Mouse (Mus musculus): ENCODE data around the gene Capn10. TPM values are rescaled to one million over a fixed set of nuclear protein-coding genes. Genes with fewer than 3 reads are reported as not detected.
"Not testable (repeated sequence)": the region's sequence is repeated elsewhere in the genome, so short reads cannot be mapped to it uniquely, and the experiment has no call there.

Capn10 gene
- total RNA-seq, 1 experiment from 2014 or later, result 25.3 TPM

- no peak for DNase-seq
These were observed 14.4 kb upstream of the Capn10 start for GRCm38 (mm10) chr1:92919775-92920174.

- no peak for DNase-seq
These were observed 13.5 kb upstream of the Capn10 start for GRCm38 (mm10) chr1:92920474-92921200.

- no peak for DNase-seq
These were observed 12.7 kb upstream of the Capn10 start for GRCm38 (mm10) chr1:92921496-92921895.

GRCm38 (mm10) chr1:92930171-92930706, 3.9 kb upstream of the Capn10 start:
- DNase-seq, result no peak

GRCm38 (mm10) chr1:92933611-92934010, 565 bp upstream of the Capn10 start:
- no peak for DNase-seq

GRCm38 (mm10) chr1:92935054-92935962, 1.1 kb downstream of the Capn10 start:
- peak; percentile 71 for DNase-seq

- no peak for DNase-seq
These were observed 1.8 kb downstream of the Capn10 start for GRCm38 (mm10) chr1:92935977-92936376.

GRCm38 (mm10) chr1:92936467-92936866, 2.3 kb downstream of the Capn10 start:
- no peak for DNase-seq

- no peak for DNase-seq
These were observed 3.6 kb downstream of the Capn10 start for GRCm38 (mm10) chr1:92937797-92938196.

GRCm38 (mm10) chr1:92939746-92940145, 5.6 kb downstream of the Capn10 start:
- DNase-seq, result no peak

GRCm38 (mm10) chr1:92943219-92943989, 9.2 kb downstream of the Capn10 start:
- no peak for DNase-seq

GRCm38 (mm10) chr1:92947966-92948365, 13.8 kb downstream of the Capn10 start:
- no peak for DNase-seq

- peak; percentile 33 for DNase-seq
These were observed 15.2 kb downstream of the Capn10 start for GRCm38 (mm10) chr1:92949426-92949825.

GRCm38 (mm10) chr1:92950607-92951006, 16.4 kb downstream of the Capn10 start, which contains the start of gene Gpr35:
Gene Gpr35, plus strand, starts transcription at chr1:92950865.
- no peak for DNase-seq

GRCm38 (mm10) chr1:92953641-92954040, 19.5 kb downstream of the Capn10 start:
- DNase-seq, result no peak

GRCm38 (mm10) chr1:92956571-92957335, 22.6 kb downstream of the Capn10 start:
- peak; percentile 67 for DNase-seq

GRCm38 (mm10) chr1:92958999-92959398, 24.8 kb downstream of the Capn10 start:
- DNase-seq, result no peak

GRCm38 (mm10) chr1:92970791-92971190, 36.6 kb downstream of the Capn10 start:
- not testable (repeated sequence) for DNase-seq

- DNase-seq, result no peak
These were observed 38.0 kb downstream of the Capn10 start for GRCm38 (mm10) chr1:92971879-92972795.

GRCm38 (mm10) chr1:92972854-92973253, 38.7 kb downstream of the Capn10 start:
- DNase-seq, result peak; percentile 76

Data from adrenal gland, postnatal 25 days (tissue).